Mouse (Mus musculus) neural tube, embryonic 14.5 days (tissue): ENCODE results near the gene Tnfaip1. TPM values are rescaled to one million over a fixed set of nuclear protein-coding genes. Genes with fewer than 3 reads are reported as not detected.

ENCODE experiments used
- polyA plus RNA-seq: library from polyadenylated mRNA; unstranded; fragments of >200 nt; fragmentation: Nextera tagmentation; extraction: Ambion mirVana; gene quantifications from 2 replicates; pipeline ENCODE4 v1.2.1, GENCODE M21; 2014

The Tnfaip1 gene
- polyA plus RNA-seq, 1 experiment from 2014 or later, result 49.3 TPM

Other genes starting within 250 kb of the Tnfaip1 start
- 0.08 and 0.30 TPM in 2 replicates for gene BC030499, start 245.5 kb downstream of the Tnfaip1 start, polyA plus RNA-seq
- 3.4 and 3.5 TPM in 2 replicates for gene Spag5, start 234.8 kb downstream of the Tnfaip1 start, polyA plus RNA-seq
- 245 and 350 TPM in 2 replicates for gene Aldoc, start 213.4 kb downstream of the Tnfaip1 start, polyA plus RNA-seq
- gene Pigs, start 207.9 kb downstream of the Tnfaip1 start, polyA plus RNA-seq, result 71.4 and 80.0 TPM in 2 replicates
- gene Unc119, start 192.8 kb downstream of the Tnfaip1 start, polyA plus RNA-seq, result 74.8 and 91.5 TPM in 2 replicates
- not detected in 2 replicates for gene Foxn1, start 149.8 kb downstream of the Tnfaip1 start, polyA plus RNA-seq
- not detected in 2 replicates for gene Slc13a2, start 114.1 kb downstream of the Tnfaip1 start, polyA plus RNA-seq
- gene Slc46a1, start 70.6 kb downstream of the Tnfaip1 start, polyA plus RNA-seq, result 26.1 and 27.6 TPM in 2 replicates
- 54.3 and 56.1 TPM in 2 replicates for gene Sarm1, start 38.6 kb downstream of the Tnfaip1 start, polyA plus RNA-seq
- 91.3 and 227 TPM in 2 replicates for gene Vtn, start 37.2 kb downstream of the Tnfaip1 start, polyA plus RNA-seq
- not detected in 2 replicates for gene Sebox, start 32.9 kb downstream of the Tnfaip1 start, polyA plus RNA-seq
- 104 and 108 TPM in 2 replicates for gene Tmem199, start 24.2 kb downstream of the Tnfaip1 start, polyA plus RNA-seq
- 169 and 191 TPM in 2 replicates for gene Poldip2, start 24.1 kb downstream of the Tnfaip1 start, polyA plus RNA-seq
- gene Ift20, start within 50 bp of the Tnfaip1 start, polyA plus RNA-seq, result 122 and 124 TPM in 2 replicates
- gene Tmem97, start 14.4 kb upstream of the Tnfaip1 start, polyA plus RNA-seq, result 38.0 and 43.0 TPM in 2 replicates
- 29.4 and 31.2 TPM in 2 replicates for gene Nlk, start 161.0 kb upstream of the Tnfaip1 start, polyA plus RNA-seq
- 34.0 and 37.8 TPM in 2 replicates for gene Ccnq, start 215.4 kb upstream of the Tnfaip1 start, polyA plus RNA-seq